Mouse (Mus musculus): Measurements from ENCODE around the gene Dpyd. TPM values are rescaled to one million over a fixed set of nuclear protein-coding genes. Genes with fewer than 3 reads are reported as not detected.

Gene Dpyd
- polyA plus RNA-seq, 1 experiment from 2014 or later, result 2.9 TPM

DNA sequence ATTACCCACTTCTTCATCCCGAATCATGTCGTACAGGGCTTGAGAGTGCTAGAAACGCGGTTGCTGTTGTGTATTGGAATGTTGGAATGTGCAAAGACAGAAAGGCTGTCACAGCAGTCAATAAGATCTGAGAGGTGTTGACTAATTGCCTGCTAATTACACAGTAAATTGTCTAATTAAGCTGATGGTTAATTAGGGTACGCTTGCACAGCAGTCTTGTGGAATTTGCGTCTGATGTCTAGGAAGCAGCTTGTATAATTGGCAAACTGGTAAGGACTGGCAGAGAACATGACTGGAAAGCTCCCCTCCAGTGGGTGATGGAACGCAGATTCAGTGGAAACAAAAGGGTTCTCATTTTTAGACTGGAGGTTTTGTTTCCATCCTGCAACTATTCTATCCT is 459.3 kb downstream of the Dpyd start:
- Histone ChIP-seq H3K27ac (ENCODE audit: low read depth, low read length) (no peak overlapping the region), H3K4me3 (ENCODE audit: low read depth, low read length) (no peak overlapping the region), H3K36me3 (ENCODE audit: control insufficient read depth, insufficient read depth, low read length) (no peaks in the 10 kb centered on the region), H3K9ac (ENCODE audit: low read length) (no peak overlapping the region), H3K9me3 (ENCODE audit: control insufficient read depth, low read length) (no peaks in the 10 kb centered on the region), H3K4me2 (no peak overlapping the region), H3K4me1 (ENCODE audit: control insufficient read depth, insufficient read depth, low read length) (no peaks in the 10 kb centered on the region), H3K27me3 (ENCODE audit: control insufficient read depth, insufficient read depth, low read length) (no peaks in the 10 kb centered on the region)
- 82% methylated on average over 7 of the region's 7 CpGs for WGBS
- no peak for DNase-seq (ENCODE audit: low spot score, missing footprints)
- no peak for ATAC-seq (ENCODE audit: low FRiP score)

DNA sequence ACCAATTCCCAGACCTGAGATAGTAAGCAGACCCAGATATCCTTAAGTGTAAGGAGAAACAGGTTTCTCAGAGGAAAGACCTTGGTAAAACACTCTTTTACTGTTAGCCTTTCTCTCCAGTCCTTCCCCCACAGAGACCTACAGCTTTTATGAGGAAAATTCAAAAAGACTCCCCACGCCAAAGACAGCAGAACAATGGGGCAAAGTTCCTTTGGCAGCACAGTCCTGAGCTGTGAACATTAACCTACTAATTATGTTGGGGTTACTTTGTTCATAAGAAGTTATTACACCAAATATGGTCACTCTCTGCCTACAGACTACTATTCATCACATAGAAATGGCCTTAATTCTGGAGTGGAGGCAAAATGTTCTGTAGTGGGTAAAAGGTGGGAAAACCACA is 480.7 kb downstream of the Dpyd start:
- 81% methylated on average over 1 of the region's 1 CpGs for WGBS
- no peak overlapping the region for H3K27ac ChIP-seq (ENCODE audit: low read depth, low read length)
- no peak overlapping the region for H3K9ac ChIP-seq (ENCODE audit: low read length)
- H3K4me1 ChIP-seq (ENCODE audit: control insufficient read depth, insufficient read depth, low read length), result no peaks in the 10 kb centered on the region
- no peaks in the 10 kb centered on the region for H3K27me3 ChIP-seq (ENCODE audit: control insufficient read depth, insufficient read depth, low read length)
- H3K9me3 ChIP-seq (ENCODE audit: control insufficient read depth, low read length), result no peaks in the 10 kb centered on the region
- no peak overlapping the region for H3K4me2 ChIP-seq
- ATAC-seq (ENCODE audit: low FRiP score) (no peak), DNase-seq (ENCODE audit: low spot score, missing footprints) (no peak)
- H3K36me3 ChIP-seq (ENCODE audit: control insufficient read depth, insufficient read depth, low read length), result no peaks in the 10 kb centered on the region
- H3K4me3 ChIP-seq (ENCODE audit: low read depth, low read length), result no peak overlapping the region

DNA sequence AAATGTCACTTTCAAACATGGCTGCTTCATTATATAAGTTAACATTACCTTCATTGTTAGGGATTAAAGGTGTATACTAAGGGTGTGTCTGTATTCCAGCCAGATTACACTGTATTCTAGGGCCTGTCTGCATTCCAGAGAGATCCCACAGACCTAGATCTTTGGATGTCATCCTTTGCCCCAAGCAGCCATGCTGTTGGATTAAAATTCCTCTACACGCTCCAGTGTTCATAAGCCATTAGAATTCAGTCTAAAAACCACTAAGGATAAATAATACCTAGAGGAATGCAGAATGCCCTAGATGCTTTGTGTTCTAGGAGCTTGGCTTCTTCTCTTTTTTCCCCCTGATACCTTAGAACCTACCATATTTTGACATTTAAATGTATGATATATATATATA is 494.2 kb downstream of the Dpyd start:
- 73% methylated on average over 1 of the region's 1 CpGs for WGBS
- Histone ChIP-seq H3K4me1 (ENCODE audit: control insufficient read depth, insufficient read depth, low read length) (no peaks in the 10 kb centered on the region), H3K4me3 (ENCODE audit: low read depth, low read length) (no peak overlapping the region), H3K27ac (ENCODE audit: low read depth, low read length) (no peak overlapping the region), H3K9me3 (ENCODE audit: control insufficient read depth, low read length) (no peaks in the 10 kb centered on the region), H3K4me2 (no peak overlapping the region), H3K36me3 (ENCODE audit: control insufficient read depth, insufficient read depth, low read length) (no peaks in the 10 kb centered on the region), H3K27me3 (ENCODE audit: control insufficient read depth, insufficient read depth, low read length) (no peaks in the 10 kb centered on the region), H3K9ac (ENCODE audit: low read length) (no peak overlapping the region)
- no peak for DNase-seq (ENCODE audit: low spot score, missing footprints)
- ATAC-seq (ENCODE audit: low FRiP score), result no peak

DNA sequence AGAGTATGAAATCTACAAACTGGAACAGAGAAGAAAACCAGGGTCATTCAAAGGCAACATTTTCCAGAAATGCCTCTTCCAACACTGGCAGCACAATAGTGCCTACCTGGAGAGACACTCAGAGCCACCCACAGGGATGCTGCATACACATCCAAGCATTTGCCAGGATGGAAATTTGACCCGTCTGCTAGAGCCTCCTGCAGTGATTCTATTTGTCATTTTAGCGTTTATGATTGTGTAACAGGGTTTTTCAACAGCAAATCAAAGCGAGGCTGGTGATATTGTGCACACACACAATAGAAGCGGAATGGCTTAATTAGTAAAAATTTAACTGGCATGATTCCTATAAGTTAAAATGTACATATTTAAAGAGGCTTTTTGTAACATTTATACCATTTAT is 501.3 kb downstream of the Dpyd start:
- 60% methylated on average over 4 of the region's 4 CpGs for WGBS
- ATAC-seq (ENCODE audit: low FRiP score) (no peak), DNase-seq (ENCODE audit: low spot score, missing footprints) (peak; percentile 84)
- H3K4me3 ChIP-seq (ENCODE audit: low read depth, low read length), result no peak overlapping the region
- H3K4me2 ChIP-seq, result no peak overlapping the region
- H3K36me3 ChIP-seq (ENCODE audit: control insufficient read depth, insufficient read depth, low read length), result no peaks in the 10 kb centered on the region
- H3K4me1 ChIP-seq (ENCODE audit: control insufficient read depth, insufficient read depth, low read length), result no peaks in the 10 kb centered on the region
- H3K27ac ChIP-seq (ENCODE audit: low read depth, low read length), result no peak overlapping the region
- H3K9ac ChIP-seq (ENCODE audit: low read length), result no peak overlapping the region
- no peaks in the 10 kb centered on the region for H3K27me3 ChIP-seq (ENCODE audit: control insufficient read depth, insufficient read depth, low read length)
- H3K9me3 ChIP-seq (ENCODE audit: control insufficient read depth, low read length), result no peaks in the 10 kb centered on the region

DNA sequence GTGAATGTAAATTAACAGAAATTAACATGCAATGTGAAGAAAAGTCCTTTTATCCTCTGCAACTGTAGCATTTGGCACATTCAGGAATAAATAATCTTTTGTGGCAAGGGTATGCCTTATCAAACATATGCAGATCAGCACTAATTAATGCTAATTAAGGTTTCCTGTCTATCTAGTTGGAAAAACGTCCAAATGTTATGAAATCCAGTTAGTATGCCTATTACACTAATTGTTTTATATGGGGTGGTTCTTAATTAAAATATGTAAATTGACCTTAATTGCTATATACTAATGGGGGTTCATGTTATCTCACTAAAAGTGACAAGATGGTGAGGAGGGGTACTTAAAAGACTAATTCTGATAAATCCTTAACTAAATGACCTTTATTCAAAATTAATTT is 501.7 kb downstream of the Dpyd start:
- no peaks in the 10 kb centered on the region for H3K36me3 ChIP-seq (ENCODE audit: control insufficient read depth, insufficient read depth, low read length)
- H3K4me2 ChIP-seq, result no peak overlapping the region
- H3K27ac ChIP-seq (ENCODE audit: low read depth, low read length), result no peak overlapping the region
- H3K27me3 ChIP-seq (ENCODE audit: control insufficient read depth, insufficient read depth, low read length), result no peaks in the 10 kb centered on the region
- no peaks in the 10 kb centered on the region for H3K9me3 ChIP-seq (ENCODE audit: control insufficient read depth, low read length)
- DNase-seq (ENCODE audit: low spot score, missing footprints) (no peak), ATAC-seq (ENCODE audit: low FRiP score) (no peak)
- WGBS, result 33% methylated on average over 1 of the region's 1 CpGs
- H3K4me1 ChIP-seq (ENCODE audit: control insufficient read depth, insufficient read depth, low read length), result no peaks in the 10 kb centered on the region
- no peak overlapping the region for H3K4me3 ChIP-seq (ENCODE audit: low read depth, low read length)
- no peak overlapping the region for H3K9ac ChIP-seq (ENCODE audit: low read length)

DNA sequence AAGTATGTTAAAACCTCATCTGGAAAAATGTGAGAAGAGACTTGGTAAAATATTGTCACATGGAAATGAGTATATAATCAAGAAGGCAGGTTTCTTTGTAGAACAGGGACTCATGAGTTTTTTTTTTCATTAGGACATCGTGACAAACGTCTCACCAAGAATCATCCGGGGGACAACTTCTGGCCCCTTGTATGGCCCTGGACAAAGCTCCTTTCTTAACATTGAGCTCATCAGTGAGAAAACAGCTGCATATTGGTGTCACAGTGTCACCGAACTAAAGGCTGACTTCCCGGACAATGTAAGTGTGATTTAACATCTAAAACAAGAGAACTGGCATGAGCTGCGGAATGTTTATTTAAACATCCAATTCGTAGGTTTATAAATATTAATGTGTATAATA is 502.8 kb downstream of the Dpyd start:
- WGBS, result 68% methylated on average over 7 of the region's 7 CpGs
- H3K9me3 ChIP-seq (ENCODE audit: control insufficient read depth, low read length), result no peaks in the 10 kb centered on the region
- H3K27me3 ChIP-seq (ENCODE audit: control insufficient read depth, insufficient read depth, low read length), result no peaks in the 10 kb centered on the region
- H3K4me1 ChIP-seq (ENCODE audit: control insufficient read depth, insufficient read depth, low read length), result no peaks in the 10 kb centered on the region
- no peaks in the 10 kb centered on the region for H3K36me3 ChIP-seq (ENCODE audit: control insufficient read depth, insufficient read depth, low read length)
- no peak overlapping the region for H3K4me3 ChIP-seq (ENCODE audit: low read depth, low read length)
- DNase-seq (ENCODE audit: low spot score, missing footprints), result no peak
- no peak overlapping the region for H3K27ac ChIP-seq (ENCODE audit: low read depth, low read length)
- no peak overlapping the region for H3K9ac ChIP-seq (ENCODE audit: low read length)
- H3K4me2 ChIP-seq, result no peak overlapping the region
- no peak for ATAC-seq (ENCODE audit: low FRiP score)

DNA sequence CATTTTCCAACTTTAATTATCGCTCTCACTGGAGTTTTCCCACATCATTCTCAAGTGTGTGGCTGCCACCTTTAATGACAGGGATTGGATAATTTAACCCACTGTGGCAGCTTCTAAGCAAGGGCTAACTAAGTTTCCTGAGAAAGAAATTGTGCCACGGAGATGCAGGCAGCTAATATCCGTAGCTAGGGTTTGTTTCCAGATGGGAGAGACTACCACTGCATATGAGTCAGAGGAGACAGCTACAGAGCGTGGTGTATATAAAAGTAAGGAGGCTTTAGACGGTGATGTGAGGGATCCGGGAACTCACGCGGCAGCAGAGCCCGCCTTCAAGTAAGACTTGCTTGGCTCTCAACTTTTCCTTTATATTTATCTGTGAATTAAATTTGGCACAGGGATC is 505.3 kb downstream of the Dpyd start:
- Histone ChIP-seq H3K36me3 (ENCODE audit: control insufficient read depth, insufficient read depth, low read length) (no peaks in the 10 kb centered on the region), H3K27ac (ENCODE audit: low read depth, low read length) (no peak overlapping the region), H3K4me3 (ENCODE audit: low read depth, low read length) (no peak overlapping the region), H3K9me3 (ENCODE audit: control insufficient read depth, low read length) (no peaks in the 10 kb centered on the region), H3K4me1 (ENCODE audit: control insufficient read depth, insufficient read depth, low read length) (no peaks in the 10 kb centered on the region), H3K27me3 (ENCODE audit: control insufficient read depth, insufficient read depth, low read length) (no peaks in the 10 kb centered on the region), H3K9ac (ENCODE audit: low read length) (no peak overlapping the region), H3K4me2 (no peak overlapping the region)
- DNase-seq (ENCODE audit: low spot score, missing footprints) (no peak), ATAC-seq (ENCODE audit: low FRiP score) (no peak)
- WGBS, result 83% methylated on average over 9 of the region's 9 CpGs

DNA sequence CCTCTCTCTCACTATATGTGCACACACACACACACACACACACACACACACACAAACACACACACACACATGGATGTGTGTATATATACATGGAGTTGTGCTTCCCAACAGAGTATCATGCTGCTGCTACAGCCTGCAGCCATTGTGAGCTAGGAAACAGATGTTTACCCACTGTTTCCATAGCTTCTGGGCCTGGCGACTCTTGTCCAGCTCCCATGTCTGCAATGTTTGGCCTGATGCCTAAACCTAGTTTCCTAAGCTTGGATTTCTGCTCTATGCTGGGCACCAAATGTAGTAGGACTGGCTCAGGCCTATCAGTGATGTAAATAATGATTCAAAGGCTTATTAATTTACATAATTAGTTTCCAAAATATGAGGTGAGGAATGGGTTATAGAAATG is 524.7 kb downstream of the Dpyd start:
- WGBS, result 77% methylated on average over 1 of the region's 1 CpGs
- H3K9me3 ChIP-seq (ENCODE audit: control insufficient read depth, low read length), result no peaks in the 10 kb centered on the region

DNA sequence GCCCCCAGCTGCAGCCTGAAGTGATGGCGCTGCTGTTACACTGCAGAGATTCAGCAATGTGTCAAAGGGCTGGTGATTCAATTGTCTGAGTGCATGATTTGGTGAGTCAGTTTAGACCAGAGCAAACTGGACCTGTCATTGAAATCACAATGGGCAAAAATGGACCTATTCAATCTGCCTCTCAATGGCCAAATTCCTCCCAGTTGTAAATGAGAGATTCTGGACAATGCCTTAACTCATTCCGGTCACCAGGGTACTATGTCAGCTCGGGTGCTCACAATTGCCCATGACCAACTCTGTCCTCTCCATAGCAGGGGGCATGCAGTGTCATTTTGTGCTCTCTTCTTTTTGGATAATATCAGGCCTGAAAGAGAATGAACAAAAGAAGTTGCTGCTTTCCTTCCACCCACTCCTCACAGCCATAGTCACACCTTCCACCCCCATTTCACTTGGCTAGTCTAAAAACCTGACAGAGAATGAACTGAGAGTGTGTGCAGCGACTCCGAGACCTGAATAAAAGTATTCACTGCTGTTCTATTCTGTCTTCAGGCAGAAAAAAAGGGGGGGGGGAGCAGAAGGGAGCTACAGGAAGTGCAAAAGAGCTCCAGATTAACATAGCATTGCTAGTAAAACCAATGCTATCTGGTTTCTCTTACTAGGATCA is 533.4 kb downstream of the Dpyd start:
- Histone ChIP-seq H3K4me3 (ENCODE audit: low read depth, low read length) (no peak overlapping the region), H3K27me3 (ENCODE audit: control insufficient read depth, insufficient read depth, low read length) (no peaks in the 10 kb centered on the region), H3K27ac (ENCODE audit: low read depth, low read length) (no peak overlapping the region), H3K36me3 (ENCODE audit: control insufficient read depth, insufficient read depth, low read length) (no peaks in the 10 kb centered on the region), H3K4me2 (no peak overlapping the region; the same call in 1 of the 2 replicates), H3K9ac (ENCODE audit: low read length) (no peak overlapping the region), H3K9me3 (ENCODE audit: control insufficient read depth, low read length) (no peaks in the 10 kb centered on the region), H3K4me1 (ENCODE audit: control insufficient read depth, insufficient read depth, low read length) (peaks cover 2% of the 10 kb centered on the region; the same call in 1 of the 2 replicates)
- ATAC-seq (ENCODE audit: low FRiP score) (peak; percentile 97), DNase-seq (ENCODE audit: low spot score, missing footprints) (peak; percentile 92)
- WGBS, result 22% methylated on average over 5 of the region's 5 CpGs

More for the DNA sequence above, 524.7 kb downstream of the Dpyd start:
- no peak overlapping the region for H3K27ac ChIP-seq (ENCODE audit: low read depth, low read length)
- no peak overlapping the region for H3K4me2 ChIP-seq
- H3K4me3 ChIP-seq (ENCODE audit: low read depth, low read length), result no peak overlapping the region
- ATAC-seq (ENCODE audit: low FRiP score), result no peak
- no peak overlapping the region for H3K9ac ChIP-seq (ENCODE audit: low read length)
- no peaks in the 10 kb centered on the region for H3K36me3 ChIP-seq (ENCODE audit: control insufficient read depth, insufficient read depth, low read length)
- DNase-seq (ENCODE audit: low spot score, missing footprints), result no peak
- no peaks in the 10 kb centered on the region for H3K27me3 ChIP-seq (ENCODE audit: control insufficient read depth, insufficient read depth, low read length)
- no peaks in the 10 kb centered on the region for H3K4me1 ChIP-seq (ENCODE audit: control insufficient read depth, insufficient read depth, low read length)

All from midbrain, embryonic 11.5 days (tissue).